Mouse (Mus musculus) megakaryocyte, embryonic 14.5 days (primary cell): ENCODE results near the gene Unc93b1. TPM values are rescaled to one million over a fixed set of nuclear protein-coding genes. Genes with fewer than 3 reads are reported as not detected.

Experiments
- H3K27me3 ChIP-seq: replicated peaks from 2 replicates; pipeline ENCODE3; 2012; ENCODE audit warnings: inconsistent platforms
- H3K36me3 ChIP-seq: replicated peaks from 2 replicates; pipeline ENCODE3; 2012; ENCODE audit warnings: low read length, inconsistent platforms, mixed read lengths
- H3K4me1 ChIP-seq: 2 replicates; pipeline ENCODE4 v1.6.1; 2012; ENCODE audit warnings: inconsistent platforms
- H3K4me3 ChIP-seq: replicated peaks from 2 replicates; pipeline ENCODE3; 2012; ENCODE audit warnings: moderate library complexity, mild to moderate bottlenecking, inconsistent platforms
- H3K9me3 ChIP-seq: 2 replicates; pipeline ENCODE4 v1.6.1; 2012; ENCODE audit warnings: inconsistent platforms
- FLI1 ChIP-seq: IDR thresholded peaks from 2 replicates; pipeline ENCODE4 v1.6.1; 2012; ENCODE audit warnings: low read length, inconsistent platforms, mixed read lengths
- GATA1 ChIP-seq: IDR thresholded peaks from 3 replicates; pipeline ENCODE4 v1.6.1; 2012; ENCODE audit warnings: mixed read lengths, low read length, inconsistent platforms, borderline replicate concordance
- polyA plus RNA-seq: library from polyadenylated mRNA; stranded (reverse); fragments of >175 nt; gene quantifications from 2 replicates; pipeline ENCODE4 v1.2.3, GENCODE M21; 2012; ENCODE audit warnings: low replicate concordance; ENCODE audit not compliant: insufficient read depth

Unc93b1 gene
- polyA plus RNA-seq, 1 experiment: 188 TPM

- H3K36me3 ChIP-seq: peaks cover 66% of the 10 kb centered on the region
- peaks cover 66% of the 10 kb centered on the region for H3K4me1 ChIP-seq
- H3K9me3 ChIP-seq: no peaks in the 10 kb centered on the region
- no peak overlapping the region for H3K4me3 ChIP-seq
- TF ChIP-seq FLI1: no peak
- no peak for TF ChIP-seq GATA1
- H3K27me3 ChIP-seq: no peaks in the 10 kb centered on the region
Measured at GRCm38 (mm10) chr19:3902966-3903365, 32.0 kb upstream of the Unc93b1 start.

DNA sequence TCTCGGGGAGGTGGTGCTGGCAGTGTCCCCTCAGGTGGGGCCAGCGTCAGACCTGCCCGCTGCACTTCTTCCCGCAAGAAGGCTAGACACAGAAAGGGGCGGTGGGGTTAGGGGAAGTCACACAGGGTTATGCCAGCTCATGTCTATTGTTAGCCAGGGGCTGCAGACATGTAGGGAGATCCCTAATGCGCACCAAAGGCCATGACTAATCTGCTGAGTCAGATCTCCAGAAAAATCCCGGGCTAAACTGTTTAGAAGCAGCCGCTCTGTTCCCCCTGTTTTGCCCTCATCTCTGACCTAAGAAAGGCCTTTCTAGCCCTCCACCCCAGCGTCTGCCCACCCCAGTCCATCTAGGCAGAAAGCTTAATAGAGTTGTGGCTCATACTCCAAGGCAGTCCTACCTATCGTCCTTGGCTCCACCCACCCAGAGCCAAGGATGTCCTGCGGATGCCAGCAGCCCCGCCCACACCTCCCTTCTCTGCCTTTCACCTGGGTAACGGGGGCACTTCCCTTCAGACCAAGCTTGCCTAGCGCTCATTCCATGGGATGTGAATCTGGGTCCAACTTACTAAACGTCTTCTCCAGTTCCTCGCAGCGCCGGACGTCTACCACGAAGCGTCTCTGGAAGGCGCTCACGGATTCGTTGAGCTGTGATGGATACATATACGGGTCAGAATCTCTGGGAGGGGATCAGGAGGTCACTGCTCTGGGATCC, 31.2 kb upstream of the Unc93b1 start:
- H3K9me3 ChIP-seq: no peaks in the 10 kb centered on the region
- peaks cover 69% of the 10 kb centered on the region for H3K4me1 ChIP-seq
- no peaks in the 10 kb centered on the region for H3K27me3 ChIP-seq
- no peak for TF ChIP-seq GATA1
- no peak for TF ChIP-seq FLI1
- H3K4me3 ChIP-seq: peak overlapping the region; percentile 28
- H3K36me3 ChIP-seq: peaks cover 66% of the 10 kb centered on the region

- Histone ChIP-seq H3K27me3 (no peaks in the 10 kb centered on the region), H3K36me3 (peaks cover 66% of the 10 kb centered on the region), H3K4me1 (peaks cover 72% of the 10 kb centered on the region), H3K9me3 (no peaks in the 10 kb centered on the region), H3K4me3 (peak overlapping the region; percentile 80)
- TF ChIP-seq GATA1: no peak
Measured at GRCm38 (mm10) chr19:3904363-3904675, 30.7 kb upstream of the Unc93b1 start.

- Histone ChIP-seq H3K27me3 (no peaks in the 10 kb centered on the region), H3K4me1 (peaks cover 79% of the 10 kb centered on the region), H3K4me3 (peak overlapping the region; percentile 96), H3K36me3 (peaks cover 68% of the 10 kb centered on the region), H3K9me3 (no peaks in the 10 kb centered on the region)
- TF ChIP-seq GATA1: no peak
- TF ChIP-seq FLI1: no peak
Measured at GRCm38 (mm10) chr19:3905261-3905969, 29.6 kb upstream of the Unc93b1 start.

GRCm38 (mm10) chr19:3906326-3906725, 28.7 kb upstream of the Unc93b1 start:
- Histone ChIP-seq H3K36me3 (peaks cover 72% of the 10 kb centered on the region), H3K9me3 (no peaks in the 10 kb centered on the region), H3K4me1 (peaks cover 86% of the 10 kb centered on the region)

GRCm38 (mm10) chr19:3906795-3907786, 27.9 kb upstream of the Unc93b1 start, which contains the start of gene Tcirg1:
TSS of gene Tcirg1 (minus strand) at chr19:3907133.
- H3K9me3 ChIP-seq: no peaks in the 10 kb centered on the region
- TF ChIP-seq GATA1: no peak
- no peak for TF ChIP-seq FLI1
- H3K36me3 ChIP-seq: peaks cover 69% of the 10 kb centered on the region
- peak within 1 kb of the TSS; percentile 96 for H3K4me3 ChIP-seq
- H3K27me3 ChIP-seq: no peaks in the 10 kb centered on the region
- H3K4me1 ChIP-seq: peaks cover 94% of the 10 kb centered on the region

More at GRCm38 (mm10) chr19:3906326-3906725, 28.7 kb upstream of the Unc93b1 start:
- peak overlapping the region; percentile 96 for H3K4me3 ChIP-seq
- TF ChIP-seq FLI1 (no peak), GATA1 (no peak)
- no peaks in the 10 kb centered on the region for H3K27me3 ChIP-seq

DNA sequence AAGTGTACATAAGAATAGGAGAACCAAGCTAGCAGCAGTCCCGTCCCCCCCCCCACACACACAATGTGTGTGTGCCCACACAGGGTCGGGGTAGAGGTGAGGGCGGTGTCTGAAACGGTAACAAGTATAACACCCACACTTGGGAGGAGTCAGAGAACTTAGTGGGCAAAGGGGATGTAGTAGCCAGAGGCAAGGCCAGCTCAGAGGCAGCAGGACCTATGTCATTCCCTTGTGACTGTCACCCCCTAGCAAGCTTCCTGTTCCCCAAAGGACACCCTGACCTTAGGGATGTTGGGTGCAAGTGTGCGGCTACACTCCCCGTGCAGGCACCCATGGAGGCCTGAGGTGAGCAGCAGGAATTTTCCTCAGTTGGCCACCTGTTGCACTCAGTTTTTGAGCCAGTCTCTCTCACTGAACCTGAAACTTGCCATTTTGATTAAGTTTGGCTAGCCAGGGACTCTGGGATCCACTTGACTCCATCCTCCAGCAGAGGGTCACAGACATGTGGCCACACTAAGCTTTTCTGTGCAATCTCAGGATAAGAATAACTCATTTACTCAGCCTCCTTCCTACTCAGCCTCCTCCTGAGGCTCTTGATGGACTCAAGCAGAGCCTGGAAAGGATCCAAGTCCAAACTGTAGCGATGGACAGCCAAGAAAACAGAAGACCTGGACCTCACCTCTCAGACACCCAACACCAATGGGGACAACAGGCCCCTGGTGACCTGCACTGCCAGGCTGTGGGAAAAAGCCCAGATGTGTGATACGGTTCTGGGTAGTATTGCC, 26.9 kb upstream of the Unc93b1 start:
- TF ChIP-seq FLI1 (no peak), GATA1 (no peak)
- Histone ChIP-seq H3K36me3 (peaks cover 60% of the 10 kb centered on the region), H3K27me3 (no peaks in the 10 kb centered on the region), H3K4me3 (peak overlapping the region; percentile 96), H3K9me3 (no peaks in the 10 kb centered on the region), H3K4me1 (peaks cover 87% of the 10 kb centered on the region)

- Histone ChIP-seq H3K9me3 (no peaks in the 10 kb centered on the region), H3K27me3 (no peaks in the 10 kb centered on the region), H3K36me3 (peaks cover 49% of the 10 kb centered on the region), H3K4me3 (no peak overlapping the region), H3K4me1 (peaks cover 86% of the 10 kb centered on the region)
- TF ChIP-seq GATA1 (no peak), FLI1 (no peak)
Measured at GRCm38 (mm10) chr19:3910206-3910605, 24.8 kb upstream of the Unc93b1 start.
